Mouse (Mus musculus) heart, postnatal 36 days (tissue): ENCODE results near the gene Cacna2d4. TPM values are rescaled to one million over a fixed set of nuclear protein-coding genes. Genes with fewer than 3 reads are reported as not detected.
"Not testable (repeated sequence)": the region's sequence is repeated elsewhere in the genome, so short reads cannot be mapped to it uniquely, and the experiment has no call there.

Experiments
- DNase-seq, 2 experiments: peaks; one replicate each; pipeline ENCODE4 v3.0.0; 2021 to 2022
- intact Hi-C: fragments of 180-260 bp; cut with DNase I; formaldehyde crosslinking; loops from one replicate; pipeline ENCODE4 v1.15.1; 2025
- total RNA-seq, 2 experiments: library from RNA; stranded (reverse); gene quantifications; 2 replicates each; pipeline ENCODE4 v1.2.3; 2021

Cacna2d4 gene
- total RNA-seq, 2 experiments from 2014 or later = not detected

DNA sequence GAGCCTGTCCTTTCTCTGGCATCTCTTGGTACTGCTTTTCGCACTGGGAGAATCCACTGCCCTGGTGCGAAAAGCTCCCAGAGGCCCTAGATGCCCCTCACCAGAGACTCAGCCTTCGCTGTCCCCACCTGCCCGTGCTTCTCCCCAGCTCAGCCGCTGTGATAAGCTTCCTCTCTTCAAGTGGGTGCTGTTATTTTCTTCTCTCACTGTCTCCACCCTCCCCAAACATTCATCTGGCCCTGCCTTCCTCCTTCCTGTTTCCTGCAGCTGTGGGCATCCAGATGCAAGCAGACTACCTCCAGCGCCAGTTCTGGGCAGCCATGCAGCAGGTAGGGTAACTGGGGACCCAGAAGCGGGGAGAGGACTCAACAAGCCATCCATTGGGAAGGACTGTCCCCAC is 99.8 kb downstream of the Cacna2d4 start:
- intact Hi-C loops = no loop called here
- DNase-seq = no peak

DNA sequence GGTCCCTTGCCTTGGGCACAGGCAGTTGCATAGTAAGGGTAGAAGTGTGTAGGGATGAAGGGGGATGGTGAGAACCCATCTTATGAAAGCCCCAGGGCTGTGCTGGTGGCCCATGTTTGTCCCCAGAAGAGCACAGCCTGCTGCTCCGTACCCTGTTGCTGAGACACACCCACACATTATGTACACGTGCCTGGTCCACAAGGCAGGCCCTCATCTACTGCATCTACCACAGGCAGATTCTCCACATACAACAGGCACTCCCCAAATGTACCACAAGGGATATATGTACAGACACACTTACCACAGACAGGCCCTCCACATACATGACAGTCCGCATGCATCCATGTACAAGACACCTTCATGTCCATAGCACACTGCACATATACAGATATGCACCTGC is 101.0 kb downstream of the Cacna2d4 start:
- no peak for DNase-seq
- intact Hi-C loops = no loop called here

DNA sequence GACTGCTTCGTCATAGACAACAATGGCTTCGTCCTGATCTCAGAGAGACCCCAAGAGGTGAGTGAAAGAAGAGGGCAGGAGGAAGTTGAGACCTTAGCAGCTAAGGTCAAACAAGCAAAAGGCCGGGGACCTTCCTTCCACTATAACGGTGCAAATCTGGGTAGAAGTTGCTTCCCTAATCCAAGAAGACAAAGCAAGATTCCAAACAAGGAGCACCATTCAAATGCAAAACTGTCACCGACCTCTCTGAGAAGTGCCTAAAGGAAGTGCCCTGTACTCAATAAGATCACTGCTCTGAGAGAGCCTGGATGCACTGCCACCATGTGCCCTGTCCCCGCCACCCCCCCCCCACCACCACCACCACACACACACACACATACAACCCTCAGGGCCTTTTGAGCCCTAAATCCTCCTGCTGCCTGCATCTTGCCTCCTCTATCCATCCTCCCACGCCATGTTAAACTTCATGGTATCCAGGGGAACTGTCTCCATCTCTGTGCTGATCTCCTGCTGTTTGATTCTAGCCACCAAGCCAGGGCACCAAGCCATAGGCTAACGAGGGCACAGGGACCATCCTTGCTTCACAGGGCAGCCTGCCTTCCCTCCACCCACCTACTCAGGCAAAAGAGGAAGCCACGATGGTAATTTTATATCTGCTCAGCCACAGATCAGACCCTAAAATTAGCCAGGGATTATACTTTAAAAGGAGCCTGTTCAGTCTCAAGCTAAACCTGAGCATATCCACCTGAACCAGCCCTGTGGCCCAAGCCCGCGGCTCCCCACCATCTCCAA is 102.0 kb downstream of the Cacna2d4 start:
- intact Hi-C loops = no loop called here
- no peak for DNase-seq

DNA sequence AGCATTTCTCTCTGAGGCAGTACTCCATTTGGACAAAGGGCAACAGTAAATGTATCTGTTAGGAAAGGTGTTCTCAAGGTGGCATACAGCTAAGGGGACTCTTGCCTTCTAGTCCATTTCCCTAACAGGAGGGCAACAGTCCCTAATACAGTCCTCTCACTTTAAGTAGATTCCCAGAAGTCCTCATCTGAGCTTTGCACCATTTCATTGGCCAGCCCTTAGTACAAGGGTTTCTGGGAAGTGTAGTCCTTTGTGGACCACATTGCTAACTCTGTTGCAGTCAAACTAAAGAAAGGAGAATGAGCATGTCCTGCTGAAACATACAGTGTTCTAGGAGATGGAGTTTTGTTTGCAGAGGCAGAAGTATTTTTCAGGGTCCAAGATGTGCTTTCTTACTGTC is 105.1 kb downstream of the Cacna2d4 start:
- DNase-seq = no peak
- intact Hi-C loops = loop anchor here (10.0 kb wide), 2 partner anchors 417 to 697 kb away; no protein-coding TSS in a partner anchor

DNA sequence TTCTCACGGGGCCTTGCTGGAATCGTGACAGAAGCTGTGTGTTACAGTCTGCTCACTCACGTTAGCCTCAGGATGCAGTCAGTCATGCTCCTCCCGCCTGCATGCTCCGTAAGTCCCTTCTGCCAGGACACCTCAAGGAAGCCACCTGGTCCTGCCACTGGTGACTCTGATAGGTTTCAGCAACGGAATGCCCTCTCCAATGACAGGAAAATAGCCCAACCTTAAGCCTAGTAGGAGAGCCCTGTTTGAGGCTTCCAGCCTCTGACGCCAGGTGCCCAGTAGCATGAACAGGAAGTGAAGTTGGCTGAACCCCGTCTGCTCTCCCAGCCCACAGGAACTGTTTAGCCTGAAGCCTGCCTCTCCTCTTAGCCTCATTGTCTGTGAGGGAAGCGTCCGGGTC is 109.9 kb downstream of the Cacna2d4 start:
- no peak for DNase-seq
- intact Hi-C loops = loop anchor here (5.0 to 10.0 kb wide), 3 partner anchors 219 to 701 kb away; no protein-coding TSS in a partner anchor

DNA sequence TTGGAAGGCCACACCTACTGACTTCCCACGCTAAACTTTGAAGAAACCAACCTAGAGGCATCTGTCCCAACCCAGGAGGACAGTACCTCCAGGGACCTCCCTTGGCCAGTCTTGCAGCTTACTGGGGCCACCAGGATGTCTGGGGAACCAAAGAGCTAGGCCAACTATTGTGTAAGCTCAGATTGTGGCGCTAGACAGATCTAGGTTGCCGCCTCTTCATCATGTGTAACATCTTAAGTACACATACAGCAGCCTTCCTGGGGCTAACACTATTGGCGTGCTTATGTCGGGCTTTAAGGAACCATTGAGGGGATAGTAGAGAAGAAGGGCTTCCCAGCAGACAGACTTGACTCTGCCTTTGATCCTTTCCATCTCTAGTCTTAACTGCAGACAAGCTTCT is 111.5 kb downstream of the Cacna2d4 start:
- intact Hi-C loops = loop anchor here (1.0 to 10.0 kb wide), 4 partner anchors 82 to 703 kb away; no protein-coding TSS in a partner anchor
- no peak for DNase-seq

DNA sequence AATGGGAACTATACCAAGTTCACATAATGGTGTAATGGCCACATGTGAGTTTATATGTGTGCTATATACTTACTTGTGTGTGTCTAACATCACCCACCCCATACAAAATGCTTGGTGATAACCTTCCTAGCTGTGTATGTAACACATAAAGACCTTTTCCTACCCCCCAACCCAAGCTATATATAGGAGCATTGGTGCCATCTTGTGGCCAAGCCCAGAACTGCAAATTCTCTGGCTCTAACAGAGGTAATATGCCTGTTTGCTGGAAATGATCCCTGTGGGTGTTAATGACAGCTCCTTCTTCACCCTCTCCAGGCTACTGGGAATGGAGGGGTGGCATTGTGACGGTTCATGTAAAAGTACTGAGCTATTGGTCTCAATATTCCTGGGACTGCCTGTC is 111.9 kb downstream of the Cacna2d4 start:
- intact Hi-C loops = loop anchor here (1.0 to 10.0 kb wide), 4 partner anchors 82 to 703 kb away; no protein-coding TSS in a partner anchor

DNA sequence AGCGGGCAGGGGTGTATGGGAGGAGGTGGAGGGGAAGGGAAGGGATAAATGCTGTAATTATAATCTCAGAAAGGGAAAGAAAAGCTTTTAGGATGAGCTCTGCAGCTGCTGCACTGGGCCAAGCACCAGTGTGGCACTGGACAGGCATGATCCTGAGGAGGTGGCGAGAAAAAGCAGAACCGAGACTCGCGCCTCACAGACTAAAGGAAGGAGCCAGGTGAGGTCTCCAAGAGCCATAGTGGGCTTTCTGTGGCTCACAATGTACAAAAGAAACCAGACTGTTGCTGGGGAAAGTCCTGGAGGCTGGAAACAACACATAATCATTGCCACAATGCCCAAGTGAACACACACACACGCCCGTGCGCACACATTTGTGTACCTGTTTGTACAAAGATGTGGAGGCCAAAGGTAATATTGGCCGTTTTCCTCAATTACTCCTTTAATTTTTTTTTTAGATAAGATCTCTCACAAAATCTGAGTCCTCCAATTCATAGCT is 114.4 kb downstream of the Cacna2d4 start:
- no peak for DNase-seq
- intact Hi-C loops = no loop called here

More for the DNA sequence above, 111.9 kb downstream of the Cacna2d4 start:
- DNase-seq = peak; percentile 74 to 87

DNA sequence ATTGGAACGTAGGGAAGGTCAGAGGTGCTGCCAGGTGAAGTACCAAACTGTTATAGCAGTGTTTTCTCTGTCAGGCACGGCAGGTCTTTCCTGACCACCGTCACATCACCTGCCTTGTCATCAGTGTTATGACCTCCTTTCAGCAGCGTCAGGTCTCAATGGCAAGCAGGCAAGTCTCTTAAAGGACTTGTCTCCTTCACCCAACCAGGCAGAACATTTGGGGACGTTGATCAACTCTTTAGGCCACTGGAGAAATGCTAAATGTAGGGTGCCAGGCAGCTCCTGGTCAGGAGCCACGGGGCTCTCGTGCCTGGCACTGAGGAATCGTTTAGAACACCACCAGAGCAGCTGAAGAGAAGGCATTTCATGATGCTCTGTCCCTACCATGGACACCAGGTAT is 115.3 kb downstream of the Cacna2d4 start:
- intact Hi-C loops = no loop called here
- DNase-seq = no peak

DNA sequence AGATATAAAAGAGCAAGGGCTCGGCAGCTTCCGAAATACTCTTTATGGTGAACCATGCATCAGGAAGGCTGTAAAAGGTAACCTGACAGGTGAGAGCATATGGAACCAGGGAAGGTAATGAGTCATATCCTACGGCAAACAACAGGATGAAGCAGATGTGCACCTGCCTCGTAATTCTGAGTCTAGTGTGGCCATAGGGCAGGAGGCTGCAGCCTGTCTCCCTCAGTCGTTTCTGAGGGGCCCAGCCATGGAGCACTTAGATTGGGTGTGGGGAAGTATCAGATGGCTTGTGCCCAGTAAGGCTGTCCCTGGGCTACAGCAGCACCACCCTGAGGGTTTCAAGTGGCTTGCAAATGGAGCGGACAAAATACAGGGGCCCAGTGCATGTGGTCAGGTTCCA is 116.2 kb downstream of the Cacna2d4 start:
- no peak for DNase-seq
- intact Hi-C loops = no loop called here

DNA sequence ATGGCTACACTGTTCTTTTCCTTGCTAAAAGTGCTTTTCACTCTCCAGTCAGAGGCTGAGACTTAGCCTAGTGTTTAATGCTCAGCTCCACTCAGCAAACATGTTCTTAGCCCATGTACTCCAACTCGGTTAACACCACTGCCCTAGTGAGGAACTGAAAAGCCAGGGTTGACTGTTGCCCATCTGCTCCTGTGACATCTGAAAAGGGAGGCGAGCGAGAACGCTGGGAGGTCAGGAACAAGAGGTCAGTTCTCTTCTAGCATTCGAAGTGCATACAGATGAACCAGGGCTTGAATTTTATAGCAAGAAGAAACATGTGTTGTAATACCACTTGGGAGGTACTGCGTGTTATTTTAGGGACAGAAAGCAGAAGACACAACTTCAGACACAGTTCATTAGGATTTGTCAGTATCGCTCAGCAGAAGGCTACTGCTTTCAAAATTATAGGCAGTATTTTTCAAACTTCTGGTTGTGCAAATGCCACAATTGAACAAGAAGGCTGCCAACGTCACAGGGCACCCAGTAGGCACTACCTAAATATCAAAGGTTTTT is 121.8 kb downstream of the Cacna2d4 start:
- DNase-seq = no peak
- intact Hi-C loops = no loop called here

DNA sequence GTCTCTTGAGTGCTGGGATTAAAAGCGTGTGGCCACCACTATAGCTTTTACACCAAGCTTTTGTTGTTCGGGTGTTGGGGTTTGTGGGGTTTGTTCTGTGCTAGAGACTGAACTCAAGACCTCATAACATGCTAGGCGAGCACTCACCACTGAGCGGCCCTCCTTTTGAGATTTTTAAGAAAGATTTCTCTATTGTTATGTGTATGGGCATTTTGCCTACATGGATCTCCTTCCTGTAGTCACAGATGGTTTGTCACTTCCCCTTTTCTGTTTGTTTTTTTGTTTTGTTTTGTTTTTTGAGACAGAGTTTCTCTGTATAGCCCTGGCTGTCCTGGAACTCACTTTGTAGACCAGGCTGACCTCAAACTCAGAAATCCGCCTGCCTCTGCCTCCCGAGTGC is 123.9 kb downstream of the Cacna2d4 start:
- intact Hi-C loops, DNase-seq: not testable (repeated sequence)

DNA sequence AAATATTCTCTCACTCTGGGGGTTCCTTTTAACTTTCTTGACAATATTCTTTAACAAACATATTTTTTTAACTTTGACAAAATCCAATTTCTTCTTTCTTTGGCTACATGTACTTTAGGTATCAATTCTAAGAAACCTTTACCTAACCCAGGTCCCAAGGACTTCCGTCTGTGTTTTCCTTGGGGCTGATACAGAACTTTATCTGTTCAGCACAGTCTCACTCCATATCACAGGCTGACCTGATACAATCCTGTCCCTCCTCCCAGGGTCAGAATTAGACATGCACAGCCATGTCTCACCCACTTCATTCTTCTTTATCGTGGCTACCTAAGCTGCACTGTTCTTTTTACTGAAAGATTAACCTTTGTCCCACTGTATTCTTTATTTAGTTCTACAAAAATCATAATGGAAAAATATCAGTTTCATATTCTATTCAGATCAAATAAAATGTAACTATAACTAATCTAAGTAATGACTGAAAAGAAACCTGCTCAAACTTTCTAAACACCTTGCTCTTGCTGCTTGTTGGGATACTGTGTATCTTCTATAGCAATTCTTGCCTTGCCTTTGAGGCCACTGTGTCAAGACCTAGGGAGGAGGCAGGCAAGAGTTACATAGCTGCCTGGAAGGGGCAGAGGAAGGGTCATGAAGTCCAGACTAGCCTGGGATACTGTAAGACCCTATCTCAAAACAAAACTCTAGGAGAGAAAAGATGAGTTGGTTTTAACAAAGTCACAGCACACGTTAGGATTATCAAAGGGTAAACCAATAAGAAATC is 124.8 kb downstream of the Cacna2d4 start:
- intact Hi-C loops = no loop called here

DNA sequence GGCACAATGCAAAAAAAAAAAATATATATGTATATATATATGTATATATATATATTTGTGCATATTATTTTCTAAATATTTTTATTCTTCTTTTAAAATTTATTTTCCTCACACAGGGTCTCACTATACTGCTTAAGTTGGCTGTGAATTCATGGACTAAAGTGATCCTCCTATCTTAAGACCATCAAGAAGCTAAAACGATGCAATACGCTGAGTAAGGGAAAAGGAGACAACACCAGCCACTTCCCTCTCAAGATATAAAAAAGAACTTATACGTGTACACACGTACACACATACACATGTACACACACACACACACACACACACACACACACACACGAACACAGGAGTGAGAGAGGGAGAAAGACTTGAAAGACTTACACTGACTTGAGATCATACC is 127.3 kb downstream of the Cacna2d4 start:
- intact Hi-C loops = no loop called here
- no peak for DNase-seq

More for the DNA sequence above, 124.8 kb downstream of the Cacna2d4 start:
- no peak for DNase-seq

DNA sequence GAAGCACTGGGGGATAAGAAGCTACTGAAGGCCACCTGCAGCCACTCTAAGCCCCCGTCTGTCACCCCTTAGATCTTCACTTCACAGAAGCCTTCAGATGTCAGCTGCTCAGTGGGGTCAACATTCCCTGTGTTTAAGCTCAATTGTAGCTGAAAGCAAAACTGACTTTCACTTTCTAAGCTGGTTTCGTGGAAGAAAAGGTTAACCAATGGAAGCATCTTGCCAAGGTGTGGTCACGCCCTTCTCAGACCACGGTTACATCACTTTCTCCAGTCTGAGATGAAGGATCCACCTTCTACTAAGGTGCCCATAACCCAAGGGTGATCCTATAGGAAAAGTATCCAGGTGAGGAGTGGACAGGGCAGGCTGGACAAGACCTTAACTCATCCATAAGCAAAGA is 130.5 kb downstream of the Cacna2d4 start:
- intact Hi-C loops, DNase-seq: not testable (repeated sequence)

DNA sequence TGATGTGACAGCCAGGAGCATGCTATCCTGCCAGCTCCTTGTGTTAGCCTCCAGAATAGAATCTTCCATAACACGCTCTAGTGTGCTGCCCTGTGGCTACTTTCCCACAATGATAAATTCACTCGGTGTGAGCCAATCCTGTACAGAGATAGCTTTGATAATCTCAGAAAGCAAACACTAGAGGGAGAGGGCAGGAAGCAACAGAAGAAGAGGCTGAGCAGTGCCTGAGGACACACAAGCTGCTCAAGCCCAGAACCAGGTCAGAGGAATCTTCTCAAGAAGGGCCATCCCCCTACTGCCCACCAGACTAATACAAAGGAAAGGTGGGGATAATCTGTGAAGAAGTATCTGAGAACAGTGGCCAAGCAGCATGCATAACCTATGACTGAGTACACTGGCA is 131.1 kb downstream of the Cacna2d4 start:
- DNase-seq = no peak
- intact Hi-C loops = no loop called here

DNA sequence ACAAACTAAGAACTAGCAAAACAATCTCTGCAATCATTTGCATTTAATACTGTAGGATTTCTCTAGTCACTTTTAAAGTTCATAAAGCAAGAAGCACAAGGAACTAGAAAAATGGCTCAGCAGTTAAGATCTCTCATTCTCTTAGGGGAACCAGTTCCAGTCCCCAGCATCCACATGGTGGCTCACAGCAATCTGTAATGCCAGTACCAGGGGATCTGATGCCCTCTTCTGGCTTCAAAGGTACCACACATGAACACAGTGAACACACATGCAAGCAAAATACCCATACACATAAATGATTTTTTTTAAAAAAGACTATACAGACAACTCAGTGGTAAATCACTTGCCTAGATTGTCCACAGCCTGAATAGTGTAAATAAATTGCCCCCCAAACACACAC is 135.3 kb downstream of the Cacna2d4 start:
- no peak for DNase-seq
- intact Hi-C loops = no loop called here

DNA sequence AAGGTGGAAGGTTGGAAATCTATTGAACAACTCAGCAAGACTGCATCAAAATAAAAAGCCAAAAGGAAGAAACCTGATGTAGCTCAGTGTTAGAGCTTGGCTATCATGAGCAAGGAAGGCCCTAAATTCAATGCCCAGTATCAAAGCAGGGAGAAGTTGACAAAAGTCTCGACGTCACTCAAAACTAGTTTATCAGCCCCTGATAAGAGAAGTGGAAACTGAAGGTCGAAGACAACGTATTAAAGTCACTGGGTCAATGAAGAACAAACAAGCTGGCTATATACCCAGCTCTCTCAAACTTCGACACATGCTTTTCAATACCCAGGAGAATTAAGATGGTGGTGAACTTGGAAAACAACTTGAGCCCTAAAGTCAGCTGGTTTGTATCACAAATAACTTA is 135.9 kb downstream of the Cacna2d4 start:
- no peak for DNase-seq
- intact Hi-C loops = no loop called here

DNA sequence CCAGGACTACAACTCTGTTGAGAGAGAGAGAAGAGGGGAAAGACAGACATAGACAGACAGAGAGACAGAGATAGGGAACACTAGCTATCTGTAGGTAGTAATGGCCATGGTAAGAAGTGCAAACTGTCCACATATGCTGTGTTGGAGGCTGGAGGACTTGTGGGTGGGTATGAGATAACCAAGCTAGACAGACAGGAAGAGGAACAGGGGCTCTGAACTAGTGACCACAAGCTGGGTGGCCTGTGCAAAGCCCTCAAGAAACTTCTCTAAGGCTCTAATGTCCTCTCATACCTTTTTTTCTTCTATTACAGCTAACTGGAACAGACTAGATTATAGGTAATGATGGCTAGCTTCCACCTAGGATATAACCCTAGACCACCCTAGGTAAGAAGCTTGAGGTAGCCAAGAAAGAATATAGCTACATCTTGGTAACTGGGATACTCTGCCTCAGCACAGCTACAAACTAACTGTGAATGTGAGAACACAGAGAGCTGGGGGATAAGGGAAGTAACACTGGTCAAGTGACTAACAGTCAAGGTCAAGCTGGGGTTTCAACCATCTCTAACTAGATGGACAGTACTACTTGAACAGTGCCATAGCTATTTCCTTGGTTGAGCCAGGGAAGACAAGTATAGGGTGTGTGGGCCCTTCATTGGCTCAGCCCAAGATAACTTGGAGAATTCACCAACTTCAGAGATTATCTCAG is 136.8 kb downstream of the Cacna2d4 start:
- no peak for DNase-seq
- intact Hi-C loops = no loop called here

DNA sequence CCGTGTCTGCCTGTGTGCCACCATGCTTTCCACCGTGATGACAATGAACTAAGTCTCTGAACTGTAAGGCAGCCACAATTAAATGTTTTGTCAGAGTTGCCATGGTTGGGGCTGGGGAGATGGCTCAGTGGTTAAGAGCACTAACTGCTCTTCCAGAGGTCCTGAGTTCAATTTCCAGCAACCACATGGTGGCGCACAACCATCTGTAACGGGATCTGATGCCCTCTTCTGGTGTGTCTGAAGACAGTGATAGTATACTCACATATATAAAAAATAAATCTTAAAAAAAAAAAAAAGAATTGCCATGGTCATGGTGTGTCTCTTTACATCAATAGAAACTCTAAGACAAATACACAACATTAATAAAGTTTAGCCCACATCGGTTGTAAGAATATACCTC is 138.7 kb downstream of the Cacna2d4 start:
- DNase-seq = no peak
- intact Hi-C loops = no loop called here

DNA sequence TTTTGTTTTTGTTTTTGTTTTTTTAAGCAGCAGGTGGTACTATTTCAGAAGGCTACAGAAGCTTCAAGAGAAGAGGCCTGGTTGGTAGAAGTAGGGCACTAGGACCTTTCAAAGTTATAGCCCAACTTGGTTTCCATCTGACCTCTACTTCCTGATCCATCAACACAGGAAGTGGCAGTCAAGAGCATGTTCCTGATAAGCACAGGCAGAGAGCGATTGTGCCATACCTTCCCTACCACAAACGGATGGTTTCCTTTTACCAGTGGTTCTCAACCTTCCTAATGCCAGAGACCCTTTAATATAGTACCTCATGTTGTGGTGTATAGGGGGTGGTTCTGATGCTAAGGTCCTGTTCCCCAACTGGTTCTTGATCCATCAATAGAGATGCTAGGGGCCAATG is 141.3 kb downstream of the Cacna2d4 start:
- intact Hi-C loops = no loop called here
- DNase-seq = no peak
